Mouse (Mus musculus): ENCODE data around the gene Ecm2. TPM values are rescaled to one million over a fixed set of nuclear protein-coding genes. Genes with fewer than 3 reads are reported as not detected.

The Ecm2 gene
- polyA plus RNA-seq, 1 experiment from 2014 or later = 1.3 TPM

GRCm38 (mm10) chr13:49564347-49564746 lies 59.7 kb downstream of the Ecm2 start:
- no peaks in the 10 kb centered on the region for H3K27me3 ChIP-seq
- 79% methylated on average over 1 of the region's 1 CpGs for WGBS
- H3K9ac ChIP-seq (replicated peaks) = no peak overlapping the region
- no peak overlapping the region for H3K27ac ChIP-seq (replicated peaks)
- no peaks in the 10 kb centered on the region for H3K36me3 ChIP-seq
- no peaks in the 10 kb centered on the region for H3K9me3 ChIP-seq
- no peak overlapping the region for H3K4me2 ChIP-seq (replicated peaks)
- H3K4me1 ChIP-seq = no peaks in the 10 kb centered on the region
- no peak for ATAC-seq (ENCODE audit: low FRiP score, low read depth)
- H3K4me3 ChIP-seq = no peak overlapping the region

- no peak overlapping the region for H3K4me3 ChIP-seq
- H3K4me2 ChIP-seq (replicated peaks) = no peak overlapping the region
- no peaks in the 10 kb centered on the region for H3K36me3 ChIP-seq
- no peaks in the 10 kb centered on the region for H3K9me3 ChIP-seq
- no peak for ATAC-seq (ENCODE audit: low FRiP score, low read depth)
- no peak overlapping the region for H3K27ac ChIP-seq (replicated peaks)
- no peak overlapping the region for H3K9ac ChIP-seq (replicated peaks)
- H3K4me1 ChIP-seq = no peaks in the 10 kb centered on the region
- WGBS = 72% methylated on average over 3 of the region's 3 CpGs
- no peaks in the 10 kb centered on the region for H3K27me3 ChIP-seq
Measured at GRCm38 (mm10) chr13:49570371-49570770, 65.8 kb downstream of the Ecm2 start.

DNA sequence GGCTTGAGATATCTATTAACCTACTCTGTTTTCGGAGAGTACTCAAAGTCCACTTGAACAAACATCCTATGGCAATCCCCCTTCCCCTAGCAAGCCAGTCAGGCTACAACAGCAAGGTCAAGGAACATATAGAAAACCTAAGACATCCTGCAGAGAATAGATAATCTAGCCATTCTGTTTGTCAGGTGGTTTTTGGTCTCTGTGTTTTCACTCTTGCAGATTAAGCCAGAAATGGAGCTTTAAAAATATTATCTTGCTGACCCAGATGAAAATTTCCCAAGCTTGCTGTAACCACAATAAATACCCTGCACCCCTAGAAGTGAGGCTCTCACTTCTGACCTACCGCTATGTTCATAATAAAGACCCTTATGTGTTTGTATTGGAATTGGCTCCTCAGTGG lies 66.8 kb downstream of the Ecm2 start:
- H3K4me2 ChIP-seq (replicated peaks) = no peak overlapping the region
- H3K27me3 ChIP-seq = no peaks in the 10 kb centered on the region
- ATAC-seq (ENCODE audit: low FRiP score, low read depth) = no peak
- no peak overlapping the region for H3K9ac ChIP-seq (replicated peaks)
- no peak overlapping the region for H3K27ac ChIP-seq (replicated peaks)
- no peaks in the 10 kb centered on the region for H3K4me1 ChIP-seq
- 80% methylated on average over 2 of the region's 2 CpGs for WGBS
- H3K4me3 ChIP-seq = no peak overlapping the region
- no peaks in the 10 kb centered on the region for H3K9me3 ChIP-seq
- no peaks in the 10 kb centered on the region for H3K36me3 ChIP-seq

- Histone ChIP-seq H3K4me1 (no peaks in the 10 kb centered on the region), H3K4me2 (replicated peaks) (no peak within 1 kb of the TSS), H3K27ac (replicated peaks) (no peak within 1 kb of the TSS), H3K9ac (replicated peaks) (no peak within 1 kb of the TSS), H3K9me3 (no peaks in the 10 kb centered on the region), H3K27me3 (no peaks in the 10 kb centered on the region), H3K36me3 (no peaks in the 10 kb centered on the region), H3K4me3 (no peak within 1 kb of the TSS)
- WGBS = 79% methylated on average over 8 of the region's 8 CpGs
- no peak for ATAC-seq (ENCODE audit: low FRiP score, low read depth)
Measured at GRCm38 (mm10) chr13:49581541-49582530, 77.2 kb downstream of the Ecm2 start, which contains the start of gene Omd. Gene Omd (plus strand): TSS chr13:49582462.

Other genes with a start within 250 kb of the Ecm2 start
- gene Fgd3, start 184.5 kb upstream of the Ecm2 start, polyA plus RNA-seq (2016; fragmentation: Nextera tagmentation; extraction: Ambion mirVana) = 1.0 and 1.1 TPM in 2 replicates
- 36.7 and 38.8 TPM in 2 replicates for gene Bicd2, start 163.2 kb upstream of the Ecm2 start, polyA plus RNA-seq (2016; fragmentation: Nextera tagmentation; extraction: Ambion mirVana)
- 14.2 and 16.3 TPM in 2 replicates for gene Ippk, start 83.6 kb upstream of the Ecm2 start, polyA plus RNA-seq (2016; fragmentation: Nextera tagmentation; extraction: Ambion mirVana)
- 0.72 and 1.2 TPM in 2 replicates for gene Tes3-ps, start 11.5 kb upstream of the Ecm2 start, polyA plus RNA-seq (2016; fragmentation: Nextera tagmentation; extraction: Ambion mirVana)
- 1.6 and 3.3 TPM in 2 replicates for gene Aspn, start 39.6 kb downstream of the Ecm2 start, polyA plus RNA-seq (2016; fragmentation: Nextera tagmentation; extraction: Ambion mirVana)
- 0.71 and 0.96 TPM in 2 replicates for gene Omd, start 77.7 kb downstream of the Ecm2 start, polyA plus RNA-seq (2016; fragmentation: Nextera tagmentation; extraction: Ambion mirVana)
- gene Ogn, start 103.2 kb downstream of the Ecm2 start, polyA plus RNA-seq (2016; fragmentation: Nextera tagmentation; extraction: Ambion mirVana) = 13.4 and 23.1 TPM in 2 replicates
- 25.2 and 26.5 TPM in 2 replicates for gene Cenpp, start 148.0 kb downstream of the Ecm2 start, polyA plus RNA-seq (2016; fragmentation: Nextera tagmentation; extraction: Ambion mirVana)
- 24.7 and 26.9 TPM in 2 replicates for gene Nol8, start 148.3 kb downstream of the Ecm2 start, polyA plus RNA-seq (2016; fragmentation: Nextera tagmentation; extraction: Ambion mirVana)
- 94.6 and 97.5 TPM in 2 replicates for gene Iars, start 177.3 kb downstream of the Ecm2 start, polyA plus RNA-seq (2016; fragmentation: Nextera tagmentation; extraction: Ambion mirVana)

Data from midbrain, embryonic 12.5 days (tissue).